Mouse (Mus musculus) C2C12 (cell line): Measurements from ENCODE around the gene Mfng. TPM values are rescaled to one million over a fixed set of nuclear protein-coding genes. Genes with fewer than 3 reads are reported as not detected.

Experiments
- H3K27me3 ChIP-seq: one replicate; pipeline ENCODE4 v1.6.1; 2011; ENCODE audit not compliant: control insufficient read depth, insufficient read depth, insufficient read length
- H3K36me3 ChIP-seq: one replicate; pipeline ENCODE4 v1.6.1; 2011; ENCODE audit not compliant: control insufficient read depth, insufficient read depth
- H3K4me3 ChIP-seq: one replicate; pipeline ENCODE4 v1.5.1; 2011; ENCODE audit warnings: mild to moderate bottlenecking, control low read depth; ENCODE audit not compliant: poor library complexity, insufficient read depth, severe bottlenecking
- H3K79me2 ChIP-seq: one replicate; pipeline ENCODE4 v1.6.1; 2011; ENCODE audit not compliant: control insufficient read depth, insufficient read depth
- H3K79me3 ChIP-seq: one replicate; pipeline ENCODE4 v1.6.1; 2011; ENCODE audit warnings: low read depth, control low read depth
- H3ac ChIP-seq: one replicate; pipeline ENCODE3; 2011; ENCODE audit warnings: low read depth; ENCODE audit not compliant: control insufficient read depth, insufficient read length
- CEBPB ChIP-seq: IDR thresholded peaks from one replicate; pipeline ENCODE4 v1.6.1; 2011; ENCODE audit warnings: low read depth, mild to moderate bottlenecking, control low read depth, moderate library complexity
- CTCF ChIP-seq: IDR thresholded peaks from one replicate; pipeline ENCODE4 v1.5.1; 2011; ENCODE audit not compliant: control insufficient read depth, insufficient read depth, insufficient read length
- FOSL1 ChIP-seq: IDR thresholded peaks from one replicate; pipeline ENCODE4 v1.8.0; 2011; ENCODE audit warnings: mild to moderate bottlenecking, low read length; ENCODE audit not compliant: poor library complexity, insufficient read depth, severe bottlenecking
- MAX ChIP-seq: IDR thresholded peaks from one replicate; pipeline ENCODE4 v1.6.1; 2011; ENCODE audit warnings: mild to moderate bottlenecking, control low read depth
- MYOD1 ChIP-seq: IDR thresholded peaks from one replicate; pipeline ENCODE4 v1.6.1; 2011; ENCODE audit warnings: low read depth; ENCODE audit not compliant: control insufficient read depth, insufficient read length
- MYOG ChIP-seq: IDR thresholded peaks from one replicate; pipeline ENCODE4 v1.6.1; 2011; ENCODE audit not compliant: control insufficient read depth, insufficient read length; ENCODE audit errors: extremely low read depth
- USF1 ChIP-seq: IDR thresholded peaks from one replicate; pipeline ENCODE4 v1.6.1; 2011; ENCODE audit warnings: low read depth, mild to moderate bottlenecking, control low read depth, moderate library complexity
- polyA plus RNA-seq: library from polyadenylated mRNA; unstranded; fragments of >200 nt; fragmentation: generic; extraction: Trizol; gene quantifications from one replicate; pipeline ENCODE4 v1.2.1, GENCODE M21; 2012; ENCODE audit warnings: missing spikeins

Gene Mfng
- polyA plus RNA-seq, 1 experiment = not detected

DNA sequence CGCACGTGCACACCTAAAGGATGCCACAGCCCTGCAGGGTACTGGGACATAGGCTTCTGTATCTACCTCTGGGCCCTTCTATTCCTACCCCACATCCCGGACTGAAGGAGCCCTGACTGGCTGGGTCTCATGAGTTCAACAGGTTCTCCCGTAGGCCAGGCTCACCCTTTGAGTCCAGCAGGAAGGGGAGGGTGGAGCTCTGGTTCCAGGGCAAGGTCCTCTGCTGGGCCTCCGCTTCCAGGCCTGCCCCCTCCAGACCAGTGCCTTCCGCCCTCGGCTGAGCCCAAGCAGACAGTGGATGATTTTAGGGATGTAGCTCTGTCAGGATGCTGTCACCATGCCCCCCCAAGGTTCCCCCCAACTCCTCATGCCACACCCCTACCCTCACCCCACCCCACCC is 7.6 kb upstream of the Mfng start:
- H3K79me2 ChIP-seq = no peaks in the 10 kb centered on the region
- H3K27me3 ChIP-seq = no peaks in the 10 kb centered on the region
- H3K79me3 ChIP-seq = no peaks in the 10 kb centered on the region
- H3K36me3 ChIP-seq = no peaks in the 10 kb centered on the region
- H3ac ChIP-seq = no peak overlapping the region
- H3K4me3 ChIP-seq = no peak overlapping the region
- TF ChIP-seq USF1 (no peak), MYOD1 (no peak), CEBPB (no peak), FOSL1 (no peak), MAX (no peak), MYOG (no peak), CTCF (no peak)

DNA sequence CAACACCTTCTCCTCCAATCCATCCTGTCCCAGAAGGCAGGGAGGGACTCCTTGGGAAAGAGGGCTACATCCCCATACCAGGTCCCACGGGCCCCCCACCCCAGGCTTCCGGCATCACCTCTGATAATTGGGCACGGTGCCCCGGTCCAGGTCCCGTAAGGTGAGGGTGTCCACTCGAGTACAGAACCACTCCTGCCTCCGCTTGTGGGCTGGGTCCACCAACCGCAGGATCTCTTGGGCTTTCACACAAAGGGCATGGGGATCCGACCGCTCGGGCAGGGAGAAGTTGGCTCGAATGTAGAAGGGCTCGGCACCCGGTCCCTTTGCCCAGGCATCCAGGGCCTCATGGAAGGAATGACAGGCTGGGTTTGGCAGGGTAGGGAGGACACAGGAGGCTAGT is 7.1 kb upstream of the Mfng start:
- H3ac ChIP-seq = no peak overlapping the region
- TF ChIP-seq CTCF (no peak), MYOG (no peak), MYOD1 (no peak), FOSL1 (no peak), CEBPB (no peak), USF1 (no peak), MAX (no peak)
- H3K4me3 ChIP-seq = no peak overlapping the region
- H3K27me3 ChIP-seq = no peaks in the 10 kb centered on the region
- peaks cover 3% of the 10 kb centered on the region for H3K36me3 ChIP-seq
- H3K79me2 ChIP-seq = no peaks in the 10 kb centered on the region
- H3K79me3 ChIP-seq = no peaks in the 10 kb centered on the region

DNA sequence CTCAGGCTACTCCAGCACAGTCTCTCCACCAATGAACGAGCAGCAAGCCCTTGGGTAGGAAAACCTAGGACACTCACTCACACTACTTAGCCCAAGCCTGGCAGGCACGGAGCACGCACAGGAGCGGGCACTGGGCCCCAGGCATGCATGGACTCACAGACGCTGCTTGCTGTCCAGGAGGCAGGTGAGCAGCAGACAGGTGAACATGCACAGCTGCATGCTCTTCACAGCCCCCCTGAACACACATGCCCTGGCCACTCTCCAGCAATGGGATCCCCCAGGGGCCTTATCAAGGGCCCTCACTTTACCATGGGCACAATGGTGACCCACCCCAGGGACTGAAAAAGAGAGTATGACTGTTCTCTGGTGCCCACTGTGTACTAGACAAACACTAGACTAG is 6.4 kb upstream of the Mfng start:
- TF ChIP-seq MAX (no peak), CEBPB (no peak), CTCF (no peak)
- H3K79me2 ChIP-seq = no peaks in the 10 kb centered on the region
- no peak overlapping the region for H3ac ChIP-seq
- H3K36me3 ChIP-seq = peaks cover 5% of the 10 kb centered on the region
- H3K4me3 ChIP-seq = no peak overlapping the region
- no peaks in the 10 kb centered on the region for H3K79me3 ChIP-seq
- no peaks in the 10 kb centered on the region for H3K27me3 ChIP-seq

DNA sequence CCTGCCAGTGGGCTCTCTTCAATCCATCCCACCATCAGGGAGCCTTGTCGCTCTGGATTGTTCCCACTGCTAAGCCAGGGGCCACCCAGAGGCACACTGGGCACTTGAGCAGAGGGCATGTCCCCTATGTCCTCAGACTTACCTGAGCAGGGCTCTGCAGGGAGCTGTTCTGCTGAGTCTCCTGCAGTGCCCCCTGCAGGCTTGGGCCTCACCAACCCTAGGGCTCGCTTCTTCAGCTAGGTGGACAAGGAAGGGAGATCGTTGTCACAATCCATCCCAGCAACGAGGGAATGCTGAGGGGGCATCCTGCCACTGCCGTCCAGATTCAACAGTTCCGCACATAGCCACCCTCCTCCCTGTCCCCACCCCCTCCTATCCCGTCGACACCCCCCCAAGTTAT is 6.0 kb upstream of the Mfng start:
- Histone ChIP-seq H3K79me3 (no peaks in the 10 kb centered on the region), H3K4me3 (no peak overlapping the region), H3ac (no peak overlapping the region), H3K79me2 (no peaks in the 10 kb centered on the region), H3K36me3 (peaks cover 5% of the 10 kb centered on the region), H3K27me3 (no peaks in the 10 kb centered on the region)
- no peak for TF ChIP-seq CTCF
- TF ChIP-seq MYOG = no peak

DNA sequence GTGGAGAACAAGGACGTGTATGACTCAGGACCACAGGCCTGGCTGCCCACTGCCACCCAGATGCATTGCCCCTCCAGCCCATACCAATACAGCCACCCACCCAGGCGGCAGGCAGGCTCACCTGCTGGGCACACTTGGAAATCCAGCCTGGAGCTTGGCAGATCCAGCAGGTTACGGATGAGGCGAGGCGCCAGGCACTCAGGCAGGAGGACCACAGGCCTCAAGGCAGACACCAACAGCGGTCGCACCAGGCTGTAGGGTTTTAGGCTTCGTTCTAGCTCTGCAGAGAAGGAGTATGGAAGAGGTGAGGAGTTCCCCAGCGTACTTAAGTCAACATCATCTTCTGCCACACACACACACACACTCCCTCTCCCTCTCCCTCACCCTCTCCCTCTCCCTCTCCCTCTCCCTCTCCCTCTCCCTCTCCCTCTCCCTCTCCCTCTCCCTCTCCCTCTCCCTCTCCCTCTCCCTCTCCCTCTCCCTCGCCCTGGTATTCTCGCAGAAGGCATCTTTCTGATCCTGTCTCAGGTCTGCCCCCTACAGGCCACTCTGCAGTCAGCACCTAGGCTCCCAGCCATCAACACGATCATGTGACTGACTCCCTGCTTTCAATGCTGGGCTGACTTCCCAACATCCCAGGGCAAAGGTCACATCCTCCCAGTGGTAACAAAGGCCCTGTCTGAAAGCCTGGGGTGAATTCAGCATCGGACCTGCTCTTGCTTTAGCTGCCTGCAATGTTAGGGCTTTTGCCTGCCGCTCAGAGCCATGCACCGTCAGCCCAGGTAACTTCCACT is 5.0 kb upstream of the Mfng start:
- no peak overlapping the region for H3ac ChIP-seq
- TF ChIP-seq CTCF (peak; percentile 81), CEBPB (no peak), MYOD1 (no peak), USF1 (peak; percentile 90), FOSL1 (no peak), MYOG (no peak), MAX (no peak)
- no peaks in the 10 kb centered on the region for H3K27me3 ChIP-seq
- H3K36me3 ChIP-seq = peaks cover 5% of the 10 kb centered on the region
- no peaks in the 10 kb centered on the region for H3K79me3 ChIP-seq
- H3K79me2 ChIP-seq = no peaks in the 10 kb centered on the region
- no peak overlapping the region for H3K4me3 ChIP-seq

DNA sequence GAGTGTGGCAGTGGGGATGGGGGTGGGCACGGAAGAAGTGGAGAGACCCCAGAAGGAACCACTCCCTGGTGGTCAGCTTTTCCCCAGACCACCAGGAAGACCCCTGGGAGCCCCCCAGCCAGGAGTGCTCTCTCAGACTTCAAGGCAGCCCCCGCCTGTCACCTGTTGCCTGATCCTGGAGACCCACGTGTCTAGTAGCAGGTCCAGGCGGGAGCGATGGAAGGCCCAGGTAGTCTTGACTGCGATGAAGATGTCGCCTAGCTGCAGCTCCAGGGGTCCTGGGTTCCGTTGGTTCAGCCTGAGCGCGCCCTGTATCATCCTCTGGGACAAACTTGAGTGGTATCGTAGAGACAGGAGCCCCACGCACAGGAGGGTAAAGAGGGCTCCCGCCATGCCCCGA is 419 bp downstream of the Mfng start:
- no peak overlapping the region for H3K4me3 ChIP-seq
- no peaks in the 10 kb centered on the region for H3K79me2 ChIP-seq
- peaks cover 5% of the 10 kb centered on the region for H3K36me3 ChIP-seq
- H3K27me3 ChIP-seq = peaks cover 9% of the 10 kb centered on the region
- TF ChIP-seq CEBPB (no peak), MYOG (no peak)
- no peaks in the 10 kb centered on the region for H3K79me3 ChIP-seq
- H3ac ChIP-seq = no peak overlapping the region
